Mouse (Mus musculus) megakaryocyte, embryonic 14.5 days (primary cell): Measurements from ENCODE around the gene Anks1b.

Source experiments
- FLI1 ChIP-seq: IDR thresholded peaks from 2 replicates; pipeline ENCODE4 v1.6.1; 2012; ENCODE audit warnings: low read length, inconsistent platforms, mixed read lengths
- GATA1 ChIP-seq: IDR thresholded peaks from 3 replicates; pipeline ENCODE4 v1.6.1; 2012; ENCODE audit warnings: mixed read lengths, low read length, inconsistent platforms, borderline replicate concordance

DNA sequence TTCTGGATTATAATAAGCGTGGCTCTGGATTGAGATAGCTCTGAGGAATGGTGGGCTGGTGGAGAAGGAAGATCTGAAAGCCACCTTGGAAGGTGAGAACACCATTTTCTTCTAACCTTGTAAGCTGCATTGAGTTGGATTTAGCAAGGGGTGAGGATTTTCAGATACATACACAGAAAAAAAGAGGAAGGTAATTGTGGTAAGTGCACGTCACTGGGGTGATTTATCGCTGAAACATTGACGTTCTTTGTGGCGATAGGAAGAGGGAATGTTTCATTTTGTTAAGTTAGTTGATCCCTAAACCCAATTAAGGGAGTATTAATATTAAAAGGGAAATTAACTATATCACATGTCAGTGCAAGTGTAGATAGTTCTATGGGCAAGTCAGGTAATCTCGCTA lies 336.7 kb downstream of the Anks1b start:
- no peak for TF ChIP-seq GATA1
- no peak for TF ChIP-seq FLI1
